Mouse (Mus musculus) C2C12 (cell line): ENCODE results near the gene Col5a3.

Experiments
- CEBPB ChIP-seq: IDR thresholded peaks from one replicate; pipeline ENCODE4 v1.6.1; 2011; ENCODE audit warnings: low read depth, mild to moderate bottlenecking, control low read depth, moderate library complexity
- CTCF ChIP-seq: IDR thresholded peaks from one replicate; pipeline ENCODE4 v1.5.1; 2011; ENCODE audit not compliant: control insufficient read depth, insufficient read depth, insufficient read length
- MAX ChIP-seq: IDR thresholded peaks from one replicate; pipeline ENCODE4 v1.6.1; 2011; ENCODE audit warnings: mild to moderate bottlenecking, control low read depth
- MYOD1 ChIP-seq: IDR thresholded peaks from one replicate; pipeline ENCODE4 v1.6.1; 2011; ENCODE audit warnings: low read depth; ENCODE audit not compliant: control insufficient read depth, insufficient read length
- USF1 ChIP-seq: IDR thresholded peaks from one replicate; pipeline ENCODE4 v1.6.1; 2011; ENCODE audit warnings: low read depth, mild to moderate bottlenecking, control low read depth, moderate library complexity

DNA sequence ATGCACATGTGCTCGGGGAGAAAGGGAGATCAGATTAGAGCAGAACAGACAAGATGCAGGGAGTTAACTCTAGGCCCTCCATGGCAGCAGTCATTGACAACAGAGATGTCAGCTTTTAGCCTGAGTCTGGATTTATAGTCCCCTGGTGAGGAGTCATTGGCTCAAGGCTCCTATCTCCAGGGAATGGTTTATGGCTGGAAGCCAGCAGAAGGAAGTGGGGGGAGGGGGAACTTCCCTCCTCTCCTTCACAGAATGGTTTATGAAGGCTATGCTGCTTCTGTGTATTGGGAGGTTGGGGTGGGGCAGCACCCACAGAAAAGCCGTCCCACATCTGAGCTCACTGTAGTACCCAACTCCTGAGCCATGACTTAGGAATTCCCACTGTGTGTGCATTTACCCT is 93.3 kb downstream of the Col5a3 start:
- TF ChIP-seq CEBPB: no peak
- no peak for TF ChIP-seq CTCF
- TF ChIP-seq USF1: no peak
- no peak for TF ChIP-seq MYOD1
- TF ChIP-seq MAX: no peak
